Mouse (Mus musculus) thymus, adult 2 months (tissue): ENCODE measurements around the gene Gm11096.

Source experiments
- CTCF ChIP-seq: fragments of 200-500 bp; IDR thresholded peaks from 2 replicates; pipeline ENCODE4 v1.5.1; 2012; ENCODE audit warnings: mild to moderate bottlenecking, control low read depth, low read length, moderate library complexity, borderline replicate concordance; ENCODE audit not compliant: control insufficient read depth, poor library complexity, insufficient read depth; ENCODE audit errors: extremely low read depth
- POLR2A ChIP-seq: fragments of 200-500 bp; IDR thresholded peaks from 2 replicates; pipeline ENCODE4 v1.6.1; 2012; ENCODE audit warnings: mild to moderate bottlenecking, low read length, control low read depth, moderate library complexity; ENCODE audit not compliant: control insufficient read depth, poor library complexity, insufficient read depth; ENCODE audit errors: extremely low read depth

GRCm38 (mm10) chr17:81397434-81397833 lies 44.1 kb upstream of the Gm11096 start:
- TF ChIP-seq POLR2A (no peak), CTCF (no peak)
